Mouse (Mus musculus): ENCODE data around the gene Olfr609.
"Not testable (repeated sequence)": the region's sequence is repeated elsewhere in the genome, so short reads cannot be mapped to it uniquely, and the experiment has no call there.

The Olfr609 gene

GRCm38 (mm10) chr7:103497962-103498361 lies at the start of gene Olfr609:
Olfr609 (minus strand) TSS chr7:103498062.
- DNase-seq (ENCODE audit: low spot score), result no peak

- not testable (repeated sequence) for DNase-seq (ENCODE audit: low spot score)
Measured at GRCm38 (mm10) chr7:103542617-103543016, 44.8 kb upstream of the Olfr609 start, which contains the start of gene Olfr612. Olfr612 (minus strand) TSS chr7:103542717.

- not testable (repeated sequence) for DNase-seq (ENCODE audit: low spot score)
Measured at GRCm38 (mm10) chr7:103520746-103521145, 22.9 kb upstream of the Olfr609 start, which contains the start of gene Olfr611. Olfr611 (minus strand) TSS chr7:103520846.

GRCm38 (mm10) chr7:103512022-103512421 lies 14.2 kb upstream of the Olfr609 start, which contains the start of gene Olfr610:
Olfr610 (minus strand) TSS chr7:103512122.
- DNase-seq (ENCODE audit: low spot score), result no peak

- not testable (repeated sequence) for DNase-seq (ENCODE audit: low spot score)
Measured at GRCm38 (mm10) chr7:103477106-103477505, 20.8 kb downstream of the Olfr609 start.

- no peak for DNase-seq (ENCODE audit: low spot score)
Measured at GRCm38 (mm10) chr7:103469577-103469976, 28.3 kb downstream of the Olfr609 start, which contains the start of gene Olfr608. Olfr608 (plus strand) TSS chr7:103469877.

GRCm38 (mm10) chr7:103460590-103460989 lies 37.3 kb downstream of the Olfr609 start:
- no peak for DNase-seq (ENCODE audit: low spot score)

GRCm38 (mm10) chr7:103448746-103449145 lies 49.1 kb downstream of the Olfr609 start, which contains the start of gene Olfr606:
Olfr606 (plus strand) TSS chr7:103449046.
- DNase-seq (ENCODE audit: low spot score), result no peak

- DNase-seq (ENCODE audit: low spot score), result no peak
Measured at GRCm38 (mm10) chr7:103445339-103445738, 52.5 kb downstream of the Olfr609 start, which contains the start of gene Olfr605. Olfr605 (minus strand) TSS chr7:103445439.

Measured in urinary bladder, postnatal 10 days (tissue).